Comparison of ENCODE assay signal across 10 mouse cellular contexts in the genomic region with DNA sequence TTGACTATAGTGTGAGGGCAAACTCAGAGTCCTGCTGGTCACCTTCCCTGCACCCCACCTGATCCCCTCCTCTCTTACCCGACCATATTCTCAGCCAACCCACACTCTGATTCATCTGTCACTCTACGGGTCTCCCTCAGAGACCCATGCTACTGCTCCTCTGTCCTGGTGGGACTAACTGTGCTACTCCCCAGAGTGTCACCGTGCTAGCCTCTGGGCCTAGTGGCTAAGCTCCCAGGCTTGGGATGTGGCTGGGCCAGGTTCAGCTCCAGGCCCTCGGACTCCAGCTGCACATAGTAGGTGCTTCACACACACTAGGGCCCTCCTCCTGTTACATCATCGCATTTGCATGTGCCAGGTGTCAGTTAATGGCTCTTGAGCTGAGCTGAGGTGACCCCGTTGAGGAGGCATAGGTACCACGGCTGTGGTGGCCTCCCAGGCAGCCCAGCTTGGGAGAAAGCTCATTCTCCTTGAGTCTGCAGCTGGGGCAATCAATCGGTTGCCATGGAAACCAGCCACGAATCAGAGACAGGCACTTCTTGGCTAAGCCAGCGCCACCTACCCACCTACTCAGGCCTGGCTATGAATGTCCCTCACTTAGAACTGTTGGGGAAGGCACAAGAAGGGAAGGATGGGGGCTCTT. TPM values are rescaled to one million over a fixed set of nuclear protein-coding genes. Genes with fewer than 3 reads are reported as not detected.
DNase-seq lines count a peak whose midpoint lies in the region; ATAC-seq lines count a peak whose summit lies in the region.
"Had no signal": no experiment of that assay in that cellular context is flagged by ENCODE, and none has a peak within 500 bp of the region (broad histone marks: within the 10 kb centered on the region; RNA-seq: fewer than 3 reads in every experiment).

No protein-coding gene starts in this region.

- H3K4me3 ChIP-seq in embryonic facial prominence, embryonic 12.5 days, result no peak overlapping the region
- H3K4me3 ChIP-seq: heart, embryonic 15.5 days had no signal

- no peak overlapping the region for H3K9ac ChIP-seq in embryonic facial prominence, embryonic 12.5 days
- H3K9ac ChIP-seq: heart, embryonic 15.5 days had no signal

- DNase-seq in kidney, postnatal 4 days, result peak; percentile 33 to 54
- DNase-seq in kidney, postnatal 14 days, result no peak
- peak; percentile 64 to 66 for DNase-seq in layer of hippocampus, adult 8-10 months (ENCODE audit: low spot score in 2 of 2)
- peak; percentile 65 for DNase-seq in neural tube, embryonic 10.5 days (ENCODE audit: extremely low spot score, low spot score)
- no peak for DNase-seq in spleen, postnatal 4 days (ENCODE audit: low spot score in 2 of 2)
- DNase-seq in kidney, adult 9 months, result no peak

- peaks cover 3% of the 10 kb centered on the region; the same call in 1 of the 2 replicates for H3K4me1 ChIP-seq in embryonic facial prominence, embryonic 12.5 days
- H3K4me1 ChIP-seq: heart, embryonic 15.5 days had no signal

- ATAC-seq in embryonic facial prominence, embryonic 12.5 days (ENCODE audit: insufficient number of reproducible peaks, insufficient read depth, low FRiP score, low TSS enrichment), result peak; percentile 67
- no peak for ATAC-seq in monocyte, adult 5-6 weeks (replicated peaks; ENCODE audit: insufficient number of reproducible peaks, low FRiP score, low TSS enrichment, poor library complexity, severe bottlenecking)

- H3K9me3 ChIP-seq in embryonic facial prominence, embryonic 12.5 days, result no peaks in the 10 kb centered on the region
- H3K9me3 ChIP-seq: G1E; heart, embryonic 15.5 days had no signal

- H3K27ac ChIP-seq in embryonic facial prominence, embryonic 12.5 days, result no peak overlapping the region
- H3K27ac ChIP-seq: heart, embryonic 15.5 days had no signal

- H3K4me2 ChIP-seq in embryonic facial prominence, embryonic 12.5 days (replicated peaks), result no peak overlapping the region
- H3K4me2 ChIP-seq: heart, embryonic 15.5 days had no signal

- H3K27me3 ChIP-seq in embryonic facial prominence, embryonic 12.5 days, result peaks cover 6% of the 10 kb centered on the region; the same call in 1 of the 2 replicates

- 32% methylated on average over 10 of the region's 10 CpGs for WGBS in embryonic facial prominence, embryonic 12.5 days

- H3K36me3 ChIP-seq in embryonic facial prominence, embryonic 12.5 days, result no peaks in the 10 kb centered on the region
- H3K36me3 ChIP-seq: G1E; heart, embryonic 15.5 days had no signal

RNA-seq across cellular contexts. Expression of gene Cyth4, which starts 37.4 kb away (rescaled TPM):
- polyA plus RNA-seq in embryonic facial prominence, embryonic 12.5 days (2016; fragmentation: Nextera tagmentation; extraction: Ambion mirVana), result 5.3 and 6.6 TPM in 2 replicates
- total RNA-seq in layer of hippocampus, adult 8-10 months (2022), result 10 to 100 TPM; 21.5 to 50.0 (median 36.0) TPM
- 298 to 420 TPM (median 312 TPM) in 3 replicates for total RNA-seq in monocyte, adult 5-6 weeks (2017)

Comparison
In these comparisons a context has a peak if more than half of its experiments do, and no peak if none do; other contexts are left out.
1. DNase-seq: peak in kidney, postnatal 4 days (2 of 2), layer of hippocampus, adult 8-10 months (2 of 2) and neural tube, embryonic 10.5 days (single experiment); none in kidney, postnatal 14 days (single experiment), spleen, postnatal 4 days (0 of 2) and kidney, adult 9 months (single experiment).